Mouse (Mus musculus) ovary, postnatal 36 days (tissue): ENCODE data around the gene Cacng2.
"Not testable (repeated sequence)": the region's sequence is repeated elsewhere in the genome, so short reads cannot be mapped to it uniquely, and the experiment has no call there.

Experiments
- DNase-seq: peaks from one replicate; pipeline ENCODE4 v3.0.0; 2022; ENCODE audit warnings: low spot score, mixed read lengths

Gene Cacng2

GRCm38 (mm10) chr15:78008206-78008605, 111.6 kb downstream of the Cacng2 start:
- not testable (repeated sequence) for DNase-seq

DNA sequence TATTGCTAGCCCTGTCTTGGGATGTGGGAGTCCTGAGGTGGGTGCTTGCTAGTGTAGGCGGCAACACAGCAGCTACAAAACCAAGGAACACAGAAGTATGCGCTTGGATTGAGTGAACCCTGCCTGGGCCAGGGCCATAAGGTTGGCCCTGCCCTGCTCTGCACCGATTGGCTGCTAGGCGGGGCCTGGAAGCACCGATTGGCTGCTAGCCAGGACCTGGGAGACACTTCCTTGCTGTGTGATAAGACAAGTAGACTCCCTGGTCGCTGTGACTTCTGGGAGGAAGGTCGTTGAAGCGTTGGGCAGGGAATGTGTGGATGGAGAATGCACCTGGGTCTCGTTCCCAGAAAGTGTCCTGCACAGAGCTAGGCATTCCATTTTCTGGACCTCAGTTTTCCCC, 115.9 kb downstream of the Cacng2 start:
- DNase-seq: peak; percentile 14

GRCm38 (mm10) chr15:78001400-78001799, 118.4 kb downstream of the Cacng2 start:
- no peak for DNase-seq

DNA sequence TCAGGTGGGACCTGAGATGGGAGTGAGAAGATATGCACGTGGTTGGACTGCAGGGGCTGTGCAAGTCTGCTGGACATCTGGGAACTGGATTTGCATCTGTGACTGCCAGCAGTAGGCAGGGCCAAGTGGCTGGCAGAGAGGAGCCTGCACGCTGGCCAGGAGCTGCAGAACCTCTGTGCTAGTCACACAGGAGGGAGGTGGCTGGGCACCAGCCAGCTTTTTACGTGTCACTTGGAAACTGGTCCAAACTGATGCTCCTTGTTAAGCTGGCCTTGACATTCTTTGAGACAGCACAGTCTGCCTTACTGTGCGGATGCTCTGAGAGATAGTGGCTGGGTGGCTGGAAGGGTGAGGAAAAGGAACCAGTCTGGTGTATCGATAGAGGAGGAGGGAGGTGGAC, 131.3 kb downstream of the Cacng2 start:
- DNase-seq: peak; percentile 21

- DNase-seq: no peak
Measured at GRCm38 (mm10) chr15:77983391-77983790, 136.4 kb downstream of the Cacng2 start.

DNA sequence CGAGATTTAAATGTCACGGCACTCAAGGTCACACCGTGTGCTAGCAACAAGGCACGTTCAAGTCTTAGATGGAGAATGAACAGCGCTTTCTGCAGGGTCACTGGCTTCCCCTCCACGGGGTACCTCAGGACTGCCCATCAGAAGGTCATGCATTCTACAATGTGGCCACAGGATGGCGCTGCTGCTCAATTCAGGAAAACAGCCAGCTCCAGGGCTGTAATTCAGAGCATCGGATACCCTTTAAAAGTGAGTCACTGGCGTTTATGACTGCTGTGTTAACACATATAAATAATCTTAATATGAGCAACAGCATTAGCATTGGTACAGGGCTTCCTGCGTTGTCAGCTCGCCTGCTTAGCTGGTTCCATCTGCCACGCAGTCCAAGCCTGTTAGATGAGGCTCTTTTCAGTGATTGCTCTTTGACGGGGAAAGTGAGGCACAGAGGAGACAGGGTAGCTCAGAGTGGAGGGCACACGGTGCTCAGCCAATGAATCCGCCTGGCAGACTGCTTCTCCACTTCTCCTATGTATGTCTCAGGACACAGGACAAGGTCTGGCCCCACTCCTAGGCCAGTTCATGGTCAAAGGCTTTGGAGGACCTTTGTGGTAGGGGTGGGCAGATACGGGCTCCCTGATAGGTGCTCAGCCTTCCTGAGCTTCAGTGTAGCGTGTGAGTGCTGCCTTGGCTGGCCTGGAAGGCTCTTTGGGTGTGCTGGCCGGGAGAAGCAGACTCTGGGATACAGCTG, 137.5 kb downstream of the Cacng2 start:
- DNase-seq: peak; percentile 49

DNA sequence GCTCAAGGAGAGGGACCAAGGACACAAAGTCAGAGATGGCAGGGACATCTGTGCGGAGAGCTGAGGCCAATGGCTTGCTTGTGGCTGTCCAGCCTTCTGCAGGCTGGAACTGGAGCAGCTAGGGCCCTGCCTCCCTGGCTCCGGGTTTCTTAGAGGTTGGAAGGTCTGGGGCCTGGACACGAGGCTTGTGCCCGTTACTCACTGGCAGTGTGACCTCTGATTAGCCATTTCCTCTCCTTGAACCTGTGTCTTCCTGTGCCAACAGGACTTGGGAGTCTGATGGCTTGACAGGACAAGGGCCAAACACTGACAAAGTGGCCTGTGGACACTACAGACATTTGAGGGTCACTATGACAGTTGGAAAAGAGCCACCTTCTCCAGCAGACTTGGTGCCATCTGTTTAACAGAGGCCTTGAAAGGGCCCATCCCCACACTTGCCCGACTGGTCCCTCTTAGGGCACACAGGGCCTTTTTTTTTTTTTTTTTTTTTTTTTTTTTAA, 138.6 kb downstream of the Cacng2 start:
- no peak for DNase-seq

- DNase-seq: no peak
Measured at GRCm38 (mm10) chr15:77979427-77979865, 140.4 kb downstream of the Cacng2 start.

DNA sequence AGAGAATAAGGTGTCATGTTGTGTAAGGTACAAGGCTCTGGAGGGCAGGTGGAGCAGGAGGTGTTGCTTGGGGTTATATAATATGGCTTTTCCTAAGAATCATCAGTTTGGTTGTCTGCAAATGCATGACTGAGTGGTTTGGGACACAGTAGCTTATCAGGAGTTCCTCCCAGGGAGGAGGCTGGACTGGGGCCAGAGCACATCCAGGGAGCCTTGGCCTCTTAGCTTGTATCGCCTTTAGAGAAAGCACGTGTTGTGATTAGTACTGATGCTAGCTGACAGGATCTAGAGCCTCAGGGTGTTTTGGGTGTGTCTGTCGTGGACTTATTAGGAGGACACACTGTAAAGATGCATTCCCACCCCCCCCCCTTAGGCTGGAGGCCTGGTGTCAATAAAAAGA, 142.2 kb downstream of the Cacng2 start:
- peak; percentile 23 for DNase-seq

DNA sequence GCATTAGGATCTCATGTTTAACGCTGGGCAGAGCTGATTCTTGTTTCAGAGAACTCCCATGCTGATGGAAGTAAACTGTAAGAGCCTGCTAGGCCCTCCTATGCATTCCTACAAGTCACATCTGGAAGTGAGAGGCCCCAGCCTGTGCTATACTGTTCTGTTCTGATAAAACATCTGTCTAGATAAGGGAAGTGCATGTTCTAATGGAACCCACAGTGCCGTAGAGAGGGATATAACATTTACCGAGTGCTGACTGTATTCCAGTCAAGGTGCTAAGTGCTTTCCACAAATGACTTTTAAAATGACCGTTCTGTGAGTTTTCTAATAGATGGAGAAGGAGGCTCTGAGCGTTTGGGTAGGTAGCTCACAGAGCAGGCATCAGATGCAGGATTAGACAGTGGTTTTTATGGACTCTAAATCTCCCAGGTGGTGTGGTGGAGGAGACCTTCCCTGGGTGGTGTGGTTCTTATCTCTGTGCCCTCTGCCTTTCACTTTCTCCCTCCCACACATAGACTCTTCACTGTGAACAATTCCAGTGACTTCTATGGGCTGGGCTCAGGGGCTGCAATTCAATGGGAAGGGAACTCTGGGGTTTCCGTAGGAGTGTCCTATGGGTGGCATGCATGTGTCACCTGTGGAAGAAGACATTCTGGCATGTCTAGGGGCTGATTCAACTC, 145.5 kb downstream of the Cacng2 start:
- no peak for DNase-seq

GRCm38 (mm10) chr15:77970470-77971292, 149.1 kb downstream of the Cacng2 start, which contains the start of gene Eif3d:
TSS of gene Eif3d (minus strand) at chr15:77970813.
- DNase-seq: peak; percentile 95

DNA sequence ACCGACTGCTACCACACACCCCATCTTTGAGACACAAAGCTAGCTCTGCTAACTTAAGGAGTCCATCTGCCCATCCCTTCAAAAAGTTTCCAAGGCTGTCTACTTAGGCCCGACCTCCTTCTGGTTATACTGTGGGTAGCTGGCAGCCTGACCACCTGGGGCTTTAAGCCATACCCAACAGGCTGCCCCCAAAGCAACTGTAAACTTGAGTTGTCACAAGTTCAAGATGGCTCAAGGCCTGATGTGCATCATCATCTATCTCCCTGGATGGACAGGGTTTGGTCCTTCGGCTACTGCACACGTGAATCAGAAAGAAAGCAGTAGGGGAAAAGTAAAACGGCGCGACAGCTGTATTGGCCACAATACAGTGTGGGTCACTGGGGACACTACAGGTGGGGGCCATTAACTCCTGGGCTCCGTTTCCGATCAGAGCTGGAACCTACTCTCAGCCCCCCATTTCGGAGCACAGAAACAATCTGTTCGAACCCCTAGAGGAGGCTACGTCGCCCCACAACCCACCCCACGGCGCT, 149.8 kb downstream of the Cacng2 start:
- no peak for DNase-seq

- DNase-seq: no peak
Measured at GRCm38 (mm10) chr15:77965117-77965528, 154.7 kb downstream of the Cacng2 start.

- DNase-seq: no peak
Measured at GRCm38 (mm10) chr15:77962447-77962846, 157.4 kb downstream of the Cacng2 start.

DNA sequence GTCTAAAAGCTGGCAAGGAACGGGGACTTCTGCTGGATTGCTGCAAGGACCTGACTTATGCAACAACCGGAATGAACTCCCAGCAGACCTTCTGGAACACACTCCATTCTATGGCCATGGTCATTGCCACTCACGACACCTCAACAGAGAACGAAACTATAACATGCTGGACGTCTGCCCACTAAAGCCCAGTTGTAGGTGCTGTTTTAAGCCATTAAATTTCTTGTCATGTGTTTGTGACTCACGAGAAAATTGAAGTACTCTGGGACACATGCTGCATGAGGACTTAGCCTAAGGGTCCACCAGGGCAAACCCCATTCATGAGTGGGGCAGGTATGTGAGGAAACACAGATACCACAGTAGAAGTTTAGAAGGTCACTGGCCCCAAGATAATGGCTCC, 159.1 kb downstream of the Cacng2 start:
- DNase-seq: no peak

- DNase-seq: no peak
Measured at GRCm38 (mm10) chr15:77958071-77958470, 161.8 kb downstream of the Cacng2 start.

DNA sequence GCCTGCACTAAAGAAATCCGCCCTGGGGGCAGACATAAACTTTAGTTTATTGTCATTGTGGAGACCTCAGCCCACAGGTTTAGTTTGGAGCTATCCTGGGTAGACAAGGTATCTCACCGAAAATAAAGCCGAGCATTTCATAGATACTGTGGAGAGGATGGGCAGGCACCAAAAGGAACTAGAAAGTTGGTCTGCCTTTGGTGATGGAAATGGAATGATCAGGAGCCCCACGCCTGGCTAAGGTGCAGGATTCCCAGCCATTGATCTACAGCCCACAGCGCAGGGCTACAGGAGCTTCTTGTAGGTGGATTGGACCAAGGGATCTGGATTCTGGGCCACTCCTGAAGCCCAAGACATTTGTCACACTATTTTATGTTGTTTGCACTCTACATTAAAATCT, 162.2 kb downstream of the Cacng2 start:
- no peak for DNase-seq

- DNase-seq: peak; percentile 81
Measured at GRCm38 (mm10) chr15:77956404-77956901, 163.4 kb downstream of the Cacng2 start, which contains the start of gene Foxred2. TSS of gene Foxred2 (minus strand) at chr15:77956722.

DNA sequence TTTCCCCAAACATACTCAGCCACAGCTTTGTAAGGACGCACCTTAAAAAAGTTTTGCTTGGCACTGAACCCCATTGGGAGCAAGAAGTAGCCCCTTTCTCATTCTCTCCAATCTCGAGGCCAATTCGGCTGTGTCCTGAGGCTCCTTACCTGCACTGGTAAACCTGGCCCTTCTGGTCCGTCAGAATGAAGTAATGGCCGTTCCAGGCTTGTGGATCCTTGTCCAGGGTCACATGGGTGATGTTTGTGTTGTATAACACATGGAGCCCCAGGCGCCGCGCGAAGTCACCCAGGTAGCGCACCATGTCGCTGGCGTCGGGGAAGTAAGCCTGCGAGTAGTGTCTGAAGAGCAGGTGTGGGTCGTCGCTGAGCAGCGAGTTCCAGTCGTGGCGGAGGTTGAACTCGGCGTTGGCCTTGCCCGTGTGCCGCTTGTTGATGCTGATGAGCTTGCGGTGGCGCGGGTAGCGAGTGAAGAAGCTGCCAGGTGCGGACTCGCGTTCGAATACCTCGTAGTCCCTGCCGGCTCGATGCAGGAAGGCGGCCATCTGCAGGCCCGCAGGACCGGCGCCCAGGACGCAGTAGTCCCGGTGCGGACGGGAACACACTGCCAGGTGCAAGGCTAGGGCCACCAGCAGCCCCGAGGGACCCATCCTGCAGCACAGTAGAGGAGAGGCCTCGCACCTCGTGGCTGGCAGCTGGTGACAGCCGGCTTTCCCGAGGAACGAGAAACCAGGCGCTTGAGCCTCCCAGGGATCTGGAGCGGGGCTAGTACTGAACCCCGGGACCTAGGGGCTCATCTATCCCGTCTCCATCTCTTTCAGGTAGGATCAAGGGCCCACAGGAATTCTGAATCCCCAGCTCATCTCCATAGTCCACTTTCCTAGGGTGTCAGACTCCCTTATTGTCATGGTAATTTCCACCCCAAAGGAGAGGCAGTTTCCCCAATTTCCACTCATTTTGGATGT, 164.1 kb downstream of the Cacng2 start:
- no peak for DNase-seq

DNA sequence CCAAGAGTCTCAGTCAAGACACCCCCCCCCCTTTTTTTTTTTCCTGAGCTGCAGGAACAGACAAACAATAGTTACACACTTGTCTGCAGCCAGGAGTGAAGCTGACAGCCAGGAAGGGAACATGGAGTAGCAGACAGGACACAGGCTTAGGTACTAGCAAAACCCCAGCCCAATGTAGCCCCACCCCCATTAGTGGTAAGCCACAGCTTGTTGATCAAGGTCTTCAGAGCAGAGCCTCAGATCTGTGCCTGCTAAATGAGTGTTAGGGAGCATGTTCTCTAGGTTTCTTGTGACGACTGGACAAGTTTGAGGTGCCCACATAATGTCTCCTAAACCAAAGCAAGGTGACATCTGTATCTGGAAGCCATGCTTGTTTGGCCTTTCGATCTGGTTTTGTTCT, 165.5 kb downstream of the Cacng2 start:
- no peak for DNase-seq

DNA sequence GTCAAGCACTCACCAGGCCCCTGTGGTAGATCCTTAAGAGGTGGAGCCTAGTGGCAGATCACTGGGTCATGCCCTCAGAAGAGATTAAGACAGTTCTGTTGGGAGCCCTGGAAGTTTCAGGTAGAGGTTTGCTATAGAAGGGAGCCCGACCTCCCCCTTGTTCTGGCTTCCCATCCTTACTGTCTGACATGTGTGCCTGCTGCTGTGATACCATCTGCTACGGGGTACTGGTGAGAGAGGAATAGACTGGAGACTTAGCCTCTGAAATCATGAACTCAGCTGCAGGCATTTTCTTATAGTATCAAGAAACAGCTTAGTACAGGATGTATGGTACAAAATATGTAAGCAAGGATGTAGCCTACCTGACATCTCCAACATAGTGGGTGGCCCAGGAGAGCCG, 166.9 kb downstream of the Cacng2 start:
- no peak for DNase-seq
